Mouse (Mus musculus): ENCODE results near the gene Tanc2. TPM values are rescaled to one million over a fixed set of nuclear protein-coding genes. Genes with fewer than 3 reads are reported as not detected.

Tanc2 gene
- polyA plus RNA-seq, 1 experiment from 2014 or later = 13.3 TPM

- Histone ChIP-seq H3K4me1 (replicated peaks; ENCODE audit: control insufficient read depth, insufficient read depth, low read length) (no peaks in the 10 kb centered on the region), H3K36me3 (ENCODE audit: control insufficient read depth, insufficient read depth, low read length) (no peaks in the 10 kb centered on the region), H3K27ac (ENCODE audit: low read depth) (no peak overlapping the region), H3K4me3 (ENCODE audit: low read depth, low read length) (no peak overlapping the region), H3K4me2 (ENCODE audit: low read length) (no peak overlapping the region), H3K27me3 (replicated peaks; ENCODE audit: control insufficient read depth, insufficient read depth, low read length) (no peaks in the 10 kb centered on the region), H3K9me3 (ENCODE audit: control insufficient read depth, low read length) (no peaks in the 10 kb centered on the region), H3K9ac (ENCODE audit: low read length) (no peak overlapping the region)
- ATAC-seq (replicated peaks; ENCODE audit: low FRiP score, low TSS enrichment, low read depth) = no peak
- WGBS = 87% methylated on average over 3 of the region's 3 CpGs
- DNase-seq (ENCODE audit: low spot score) = no peak
Measured at GRCm38 (mm10) chr11:105931380-105931779, 341.6 kb downstream of the Tanc2 start.

GRCm38 (mm10) chr11:105933746-105934145 is 344.0 kb downstream of the Tanc2 start:
- H3K27ac ChIP-seq (ENCODE audit: low read depth) = no peak overlapping the region
- WGBS = 70% methylated on average over 8 of the region's 8 CpGs
- no peak for ATAC-seq (replicated peaks; ENCODE audit: low FRiP score, low TSS enrichment, low read depth)
- H3K9me3 ChIP-seq (ENCODE audit: control insufficient read depth, low read length) = no peaks in the 10 kb centered on the region
- H3K4me1 ChIP-seq (replicated peaks; ENCODE audit: control insufficient read depth, insufficient read depth, low read length) = no peaks in the 10 kb centered on the region
- H3K9ac ChIP-seq (ENCODE audit: low read length) = no peak overlapping the region
- H3K27me3 ChIP-seq (replicated peaks; ENCODE audit: control insufficient read depth, insufficient read depth, low read length) = no peaks in the 10 kb centered on the region
- H3K36me3 ChIP-seq (ENCODE audit: control insufficient read depth, insufficient read depth, low read length) = no peaks in the 10 kb centered on the region
- H3K4me2 ChIP-seq (ENCODE audit: low read length) = no peak overlapping the region
- DNase-seq (ENCODE audit: low spot score) = no peak
- H3K4me3 ChIP-seq (ENCODE audit: low read depth, low read length) = no peak overlapping the region

- Histone ChIP-seq H3K36me3 (ENCODE audit: control insufficient read depth, insufficient read depth, low read length) (no peaks in the 10 kb centered on the region), H3K9me3 (ENCODE audit: control insufficient read depth, low read length) (no peaks in the 10 kb centered on the region), H3K4me2 (ENCODE audit: low read length) (no peak overlapping the region), H3K9ac (ENCODE audit: low read length) (no peak overlapping the region), H3K4me3 (ENCODE audit: low read depth, low read length) (no peak overlapping the region), H3K27me3 (replicated peaks; ENCODE audit: control insufficient read depth, insufficient read depth, low read length) (no peaks in the 10 kb centered on the region), H3K4me1 (replicated peaks; ENCODE audit: control insufficient read depth, insufficient read depth, low read length) (no peaks in the 10 kb centered on the region), H3K27ac (ENCODE audit: low read depth) (no peak overlapping the region)
- WGBS = 67% methylated on average over 5 of the region's 5 CpGs
- DNase-seq (ENCODE audit: low spot score) (no peak), ATAC-seq (replicated peaks; ENCODE audit: low FRiP score, low TSS enrichment, low read depth) (no peak)
Measured at GRCm38 (mm10) chr11:105934303-105934711, 344.5 kb downstream of the Tanc2 start.

GRCm38 (mm10) chr11:105934816-105935215 is 345.0 kb downstream of the Tanc2 start:
- Histone ChIP-seq H3K9ac (ENCODE audit: low read length) (no peak overlapping the region), H3K27me3 (replicated peaks; ENCODE audit: control insufficient read depth, insufficient read depth, low read length) (no peaks in the 10 kb centered on the region), H3K27ac (ENCODE audit: low read depth) (no peak overlapping the region), H3K4me3 (ENCODE audit: low read depth, low read length) (no peak overlapping the region), H3K4me1 (replicated peaks; ENCODE audit: control insufficient read depth, insufficient read depth, low read length) (no peaks in the 10 kb centered on the region), H3K9me3 (ENCODE audit: control insufficient read depth, low read length) (no peaks in the 10 kb centered on the region), H3K4me2 (ENCODE audit: low read length) (no peak overlapping the region), H3K36me3 (ENCODE audit: control insufficient read depth, insufficient read depth, low read length) (no peaks in the 10 kb centered on the region)
- DNase-seq (ENCODE audit: low spot score) (no peak), ATAC-seq (replicated peaks; ENCODE audit: low FRiP score, low TSS enrichment, low read depth) (no peak)
- 51% methylated on average over 6 of the region's 6 CpGs for WGBS

GRCm38 (mm10) chr11:105935496-105935895 is 345.7 kb downstream of the Tanc2 start:
- no peak overlapping the region for H3K4me2 ChIP-seq (ENCODE audit: low read length)
- ATAC-seq (replicated peaks; ENCODE audit: low FRiP score, low TSS enrichment, low read depth) (no peak), DNase-seq (ENCODE audit: low spot score) (no peak)

GRCm38 (mm10) chr11:105936200-105936599 is 346.4 kb downstream of the Tanc2 start:
- Histone ChIP-seq H3K9ac (ENCODE audit: low read length) (no peak overlapping the region), H3K27ac (ENCODE audit: low read depth) (no peak overlapping the region), H3K36me3 (ENCODE audit: control insufficient read depth, insufficient read depth, low read length) (no peaks in the 10 kb centered on the region), H3K27me3 (replicated peaks; ENCODE audit: control insufficient read depth, insufficient read depth, low read length) (no peaks in the 10 kb centered on the region), H3K9me3 (ENCODE audit: control insufficient read depth, low read length) (no peaks in the 10 kb centered on the region), H3K4me3 (ENCODE audit: low read depth, low read length) (no peak overlapping the region), H3K4me2 (ENCODE audit: low read length) (no peak overlapping the region), H3K4me1 (replicated peaks; ENCODE audit: control insufficient read depth, insufficient read depth, low read length) (no peaks in the 10 kb centered on the region)
- DNase-seq (ENCODE audit: low spot score) = no peak
- WGBS = 88% methylated on average over 6 of the region's 6 CpGs
- no peak for ATAC-seq (replicated peaks; ENCODE audit: low FRiP score, low TSS enrichment, low read depth)

More at GRCm38 (mm10) chr11:105935496-105935895, 345.7 kb downstream of the Tanc2 start:
- WGBS = 86% methylated on average over 8 of the region's 8 CpGs
- Histone ChIP-seq H3K27ac (ENCODE audit: low read depth) (no peak overlapping the region), H3K36me3 (ENCODE audit: control insufficient read depth, insufficient read depth, low read length) (no peaks in the 10 kb centered on the region), H3K27me3 (replicated peaks; ENCODE audit: control insufficient read depth, insufficient read depth, low read length) (no peaks in the 10 kb centered on the region), H3K9ac (ENCODE audit: low read length) (no peak overlapping the region), H3K4me3 (ENCODE audit: low read depth, low read length) (no peak overlapping the region), H3K4me1 (replicated peaks; ENCODE audit: control insufficient read depth, insufficient read depth, low read length) (no peaks in the 10 kb centered on the region), H3K9me3 (ENCODE audit: control insufficient read depth, low read length) (no peaks in the 10 kb centered on the region)

- no peak for ATAC-seq (replicated peaks; ENCODE audit: low FRiP score, low TSS enrichment, low read depth)
- Histone ChIP-seq H3K27me3 (replicated peaks; ENCODE audit: control insufficient read depth, insufficient read depth, low read length) (no peaks in the 10 kb centered on the region), H3K4me1 (replicated peaks; ENCODE audit: control insufficient read depth, insufficient read depth, low read length) (no peaks in the 10 kb centered on the region), H3K36me3 (ENCODE audit: control insufficient read depth, insufficient read depth, low read length) (no peaks in the 10 kb centered on the region), H3K4me3 (ENCODE audit: low read depth, low read length) (no peak overlapping the region), H3K27ac (ENCODE audit: low read depth) (no peak overlapping the region), H3K4me2 (ENCODE audit: low read length) (no peak overlapping the region), H3K9ac (ENCODE audit: low read length) (no peak overlapping the region), H3K9me3 (ENCODE audit: control insufficient read depth, low read length) (no peaks in the 10 kb centered on the region)
- WGBS = 91% methylated on average over 3 of the region's 3 CpGs
- DNase-seq (ENCODE audit: low spot score) = no peak
Measured at GRCm38 (mm10) chr11:105936974-105937373, 347.2 kb downstream of the Tanc2 start.

- no peak for ATAC-seq (replicated peaks; ENCODE audit: low FRiP score, low TSS enrichment, low read depth)
- H3K27ac ChIP-seq (ENCODE audit: low read depth) = no peak overlapping the region
- no peak overlapping the region for H3K4me2 ChIP-seq (ENCODE audit: low read length)
- no peak overlapping the region for H3K9ac ChIP-seq (ENCODE audit: low read length)
- H3K27me3 ChIP-seq (replicated peaks; ENCODE audit: control insufficient read depth, insufficient read depth, low read length) = peaks cover 6% of the 10 kb centered on the region; the same call in 1 of the 2 replicates
- no peaks in the 10 kb centered on the region for H3K36me3 ChIP-seq (ENCODE audit: control insufficient read depth, insufficient read depth, low read length)
- no peaks in the 10 kb centered on the region for H3K4me1 ChIP-seq (replicated peaks; ENCODE audit: control insufficient read depth, insufficient read depth, low read length)
- WGBS = 59% methylated on average over 9 of the region's 9 CpGs
- no peaks in the 10 kb centered on the region for H3K9me3 ChIP-seq (ENCODE audit: control insufficient read depth, low read length)
- no peak overlapping the region for H3K4me3 ChIP-seq (ENCODE audit: low read depth, low read length)
- no peak for DNase-seq (ENCODE audit: low spot score)
Measured at GRCm38 (mm10) chr11:105938771-105939170, 349.0 kb downstream of the Tanc2 start.

- no peak overlapping the region for H3K4me2 ChIP-seq (ENCODE audit: low read length)
- no peaks in the 10 kb centered on the region for H3K36me3 ChIP-seq (ENCODE audit: control insufficient read depth, insufficient read depth, low read length)
- H3K9ac ChIP-seq (ENCODE audit: low read length) = no peak overlapping the region
- no peaks in the 10 kb centered on the region for H3K9me3 ChIP-seq (ENCODE audit: control insufficient read depth, low read length)
- peaks cover 8% of the 10 kb centered on the region; the same call in 1 of the 2 replicates for H3K27me3 ChIP-seq (replicated peaks; ENCODE audit: control insufficient read depth, insufficient read depth, low read length)
- no peak for DNase-seq (ENCODE audit: low spot score)
- no peak overlapping the region for H3K27ac ChIP-seq (ENCODE audit: low read depth)
- no peak overlapping the region for H3K4me3 ChIP-seq (ENCODE audit: low read depth, low read length)
- WGBS = 68% methylated on average over 8 of the region's 8 CpGs
- ATAC-seq (replicated peaks; ENCODE audit: low FRiP score, low TSS enrichment, low read depth) = no peak
- H3K4me1 ChIP-seq (replicated peaks; ENCODE audit: control insufficient read depth, insufficient read depth, low read length) = peaks cover 9% of the 10 kb centered on the region; the same call in 1 of the 2 replicates
Measured at GRCm38 (mm10) chr11:105941973-105942372, 352.2 kb downstream of the Tanc2 start.

Data from intestine, embryonic 14.5 days (tissue).